Mouse (Mus musculus): ENCODE data around the gene Spag8. TPM values are rescaled to one million over a fixed set of nuclear protein-coding genes. Genes with fewer than 3 reads are reported as not detected.
A peak's percentile ranks its signal among the peaks of the same experiment; 100 is the strongest.

The Spag8 gene
- total and polyA plus RNA-seq, 2 experiments, result 0.55 to 0.83 TPM

DNA sequence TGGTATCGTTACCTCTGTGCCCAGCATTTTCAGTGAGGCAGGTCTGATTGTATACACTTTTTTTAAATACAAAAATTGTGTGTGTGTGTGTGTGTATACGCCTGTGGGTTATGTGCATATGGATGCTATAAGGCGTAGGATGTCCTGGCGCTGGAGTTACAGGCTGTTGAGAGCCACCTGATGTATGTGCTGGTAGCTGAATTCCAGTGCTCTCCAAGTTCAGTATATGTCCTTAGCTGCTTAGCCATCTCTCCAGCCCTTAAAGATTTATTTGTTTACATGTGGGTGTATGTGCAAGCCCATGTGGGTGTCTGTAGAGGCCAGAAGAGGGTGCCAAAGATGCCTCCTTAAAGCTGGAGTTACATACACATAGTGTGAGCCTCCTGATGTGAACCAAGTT lies 3.8 kb upstream of the Spag8 start:
- Histone ChIP-seq H3K27me3 (ENCODE audit: control insufficient read depth, insufficient read depth, low read length) (peaks cover 2% of the 10 kb centered on the region; the same call in 1 of the 2 replicates), H3K4me1 (ENCODE audit: control insufficient read depth, insufficient read depth, low read length) (peaks cover 4% of the 10 kb centered on the region), H3K27ac (replicated peaks; ENCODE audit: insufficient read depth, low read depth, low read length) (no peak overlapping the region), H3K79me2 (ENCODE audit: control insufficient read depth, insufficient read depth, low read length) (0 out of 2 replicates have a peak, but pooled peaks cover 2% of the 10 kb centered on the region), H3K9ac (ENCODE audit: low read depth, low read length) (no peak overlapping the region), H3K36me3 (ENCODE audit: control insufficient read depth, insufficient read depth, low read length) (no peaks in the 10 kb centered on the region), H3K4me3 (ENCODE audit: insufficient read depth, low read depth, low read length) (no peak overlapping the region)
- TF ChIP-seq POLR2A (IDR thresholded peaks at IDR 0.05; ENCODE audit: extremely low read depth, insufficient read depth, low read length), result no peak
- TF ChIP-seq CTCF (IDR thresholded peaks at IDR 0.05; ENCODE audit: low read depth, low read length), result no peak
- DNase-seq (ENCODE audit: extremely low read depth, low read depth, low spot score), result no peak
- 65% methylated on average over 4 of the region's 4 CpGs for WGBS

DNA sequence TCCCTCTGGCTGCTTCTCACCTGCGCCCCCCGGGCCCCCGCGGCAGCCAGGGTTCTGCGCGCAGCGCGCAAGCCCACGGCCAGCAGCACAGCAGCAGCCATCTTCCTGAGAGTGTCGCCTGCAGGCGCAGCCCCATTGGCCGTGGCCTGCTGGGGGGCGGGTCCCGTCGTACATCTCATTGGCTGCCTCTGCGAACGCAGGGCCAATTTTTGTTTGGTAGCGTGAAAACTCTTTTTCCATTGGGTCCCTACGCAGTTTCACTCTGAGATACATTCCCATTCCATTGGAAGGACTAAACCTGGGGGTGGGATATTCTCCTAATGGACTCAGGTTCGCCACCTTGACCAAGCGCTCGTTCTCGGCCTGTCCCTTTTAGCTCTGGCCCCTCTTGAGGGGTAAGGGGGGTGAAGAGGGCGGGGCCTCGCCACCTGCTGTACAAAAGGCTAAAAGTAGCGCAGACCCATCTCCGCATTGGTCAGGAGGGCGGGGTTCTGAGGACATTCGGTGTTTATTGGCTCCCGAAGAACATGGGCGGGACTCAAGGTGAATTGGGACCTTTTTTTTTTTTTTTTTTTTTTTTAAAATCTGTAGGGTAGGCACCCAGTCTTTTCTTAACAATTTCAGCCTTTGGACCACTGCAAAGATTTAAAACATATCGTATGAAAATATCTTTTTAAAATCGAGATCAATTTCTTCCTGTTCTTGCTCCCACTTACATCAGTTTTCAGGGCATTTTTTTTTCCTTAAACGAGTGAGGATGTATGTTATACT lies 3.1 kb upstream of the Spag8 start, which contains the start of gene Hint2:
Gene Hint2 (minus strand): TSS at position 128 of the 771 bp plus-strand sequence.
- DNase-seq (ENCODE audit: extremely low read depth, low read depth, low spot score), result peak; percentile 99
- Histone ChIP-seq H3K27ac (replicated peaks; ENCODE audit: insufficient read depth, low read depth, low read length) (peak within 1 kb of the TSS; percentile 97), H3K36me3 (ENCODE audit: control insufficient read depth, insufficient read depth, low read length) (no peaks in the 10 kb centered on the region), H3K9ac (ENCODE audit: low read depth, low read length) (peak within 1 kb of the TSS; percentile 87), H3K4me1 (ENCODE audit: control insufficient read depth, insufficient read depth, low read length) (peaks cover 4% of the 10 kb centered on the region), H3K4me3 (ENCODE audit: insufficient read depth, low read depth, low read length) (peak within 1 kb of the TSS; percentile 91), H3K27me3 (ENCODE audit: control insufficient read depth, insufficient read depth, low read length) (no peaks in the 10 kb centered on the region), H3K79me2 (ENCODE audit: control insufficient read depth, insufficient read depth, low read length) (0 out of 2 replicates have a peak, but pooled peaks cover 2% of the 10 kb centered on the region)
- 2% methylated on average over 34 of the region's 34 CpGs for WGBS
- TF ChIP-seq CTCF (IDR thresholded peaks at IDR 0.05; ENCODE audit: low read depth, low read length) (no peak), POLR2A (IDR thresholded peaks at IDR 0.05; ENCODE audit: extremely low read depth, insufficient read depth, low read length) (peak; percentile 91)

DNA sequence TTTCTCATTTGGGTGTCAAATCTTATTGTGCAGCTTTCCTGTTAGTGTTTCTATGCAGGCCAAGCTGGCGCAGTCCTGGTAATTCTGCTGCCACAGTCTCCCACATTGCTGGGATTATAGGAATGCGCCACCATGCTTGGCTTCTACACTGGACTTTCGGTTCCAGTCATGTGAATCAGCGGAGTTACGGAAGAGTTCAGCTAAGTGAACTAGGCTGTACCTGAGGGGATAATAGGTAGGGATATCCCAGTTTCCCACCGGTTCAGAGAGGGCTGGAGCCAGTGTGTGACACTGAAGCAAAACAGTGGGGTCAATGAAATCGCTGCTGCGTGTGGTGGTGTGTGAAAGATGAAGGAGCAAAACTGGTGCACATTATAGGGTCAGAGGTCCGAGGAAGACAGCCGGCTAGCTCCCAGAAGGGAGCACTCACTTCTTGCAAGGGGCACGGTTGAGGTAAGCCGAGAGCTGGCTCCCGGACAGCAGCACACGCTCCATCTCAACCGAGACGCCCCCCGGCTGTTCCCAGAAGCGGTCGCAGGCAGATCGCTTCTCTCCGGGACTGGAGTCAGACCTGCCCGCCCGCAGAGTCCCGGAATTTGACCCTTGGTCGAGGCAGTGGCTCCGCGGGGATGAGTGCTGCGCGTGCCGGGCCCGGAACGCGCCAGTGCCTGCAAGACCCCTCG lies 2.4 kb upstream of the Spag8 start:
- no peaks in the 10 kb centered on the region for H3K27me3 ChIP-seq (ENCODE audit: control insufficient read depth, insufficient read depth, low read length)

DNA sequence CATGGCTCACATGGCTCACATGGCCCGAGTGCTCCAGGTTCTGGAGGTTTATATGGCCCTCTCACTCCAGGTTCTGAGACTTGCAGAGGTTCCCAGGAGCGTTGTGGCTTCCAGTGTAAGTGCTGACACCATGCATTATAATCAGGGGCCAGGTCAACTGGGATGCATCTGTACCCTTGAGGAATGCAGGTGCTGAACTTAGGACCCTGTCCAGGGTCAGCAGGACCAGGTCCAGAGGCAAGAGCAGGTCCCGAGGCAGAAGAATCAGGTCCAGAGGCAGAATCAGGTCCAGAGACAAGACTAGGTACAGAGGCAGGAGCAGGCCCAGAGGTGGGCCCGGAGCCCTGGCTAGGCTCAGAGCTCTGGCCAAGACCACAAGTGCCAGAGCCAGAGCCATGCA lies 668 bp downstream of the Spag8 start:
- Histone ChIP-seq H3K4me1 (ENCODE audit: control insufficient read depth, insufficient read depth, low read length) (peaks cover 4% of the 10 kb centered on the region), H3K9ac (ENCODE audit: low read depth, low read length) (no peak overlapping the region), H3K79me2 (ENCODE audit: control insufficient read depth, insufficient read depth, low read length) (0 out of 2 replicates have a peak, but pooled peaks cover 2% of the 10 kb centered on the region), H3K4me3 (ENCODE audit: insufficient read depth, low read depth, low read length) (no peak overlapping the region), H3K36me3 (ENCODE audit: control insufficient read depth, insufficient read depth, low read length) (peaks cover 1% of the 10 kb centered on the region; the same call in 1 of the 2 replicates), H3K27me3 (ENCODE audit: control insufficient read depth, insufficient read depth, low read length) (no peaks in the 10 kb centered on the region), H3K27ac (replicated peaks; ENCODE audit: insufficient read depth, low read depth, low read length) (no peak overlapping the region)
- TF ChIP-seq CTCF (IDR thresholded peaks at IDR 0.05; ENCODE audit: low read depth, low read length) (no peak), POLR2A (IDR thresholded peaks at IDR 0.05; ENCODE audit: extremely low read depth, insufficient read depth, low read length) (no peak)
- 71% methylated on average over 4 of the region's 4 CpGs for WGBS
- DNase-seq (ENCODE audit: extremely low read depth, low read depth, low spot score), result no peak

More for the DNA sequence above, 2.4 kb upstream of the Spag8 start:
- Histone ChIP-seq H3K9ac (ENCODE audit: low read depth, low read length) (peak overlapping the region; percentile 87), H3K79me2 (ENCODE audit: control insufficient read depth, insufficient read depth, low read length) (0 out of 2 replicates have a peak, but pooled peaks cover 2% of the 10 kb centered on the region), H3K27ac (replicated peaks; ENCODE audit: insufficient read depth, low read depth, low read length) (peak overlapping the region; percentile 97), H3K4me1 (ENCODE audit: control insufficient read depth, insufficient read depth, low read length) (peaks cover 4% of the 10 kb centered on the region), H3K36me3 (ENCODE audit: control insufficient read depth, insufficient read depth, low read length) (no peaks in the 10 kb centered on the region), H3K4me3 (ENCODE audit: insufficient read depth, low read depth, low read length) (peak overlapping the region; percentile 91)
- 3% methylated on average over 34 of the region's 34 CpGs for WGBS
- DNase-seq (ENCODE audit: extremely low read depth, low read depth, low spot score), result peak; percentile 75
- TF ChIP-seq CTCF (IDR thresholded peaks at IDR 0.05; ENCODE audit: low read depth, low read length), result no peak
- no peak for TF ChIP-seq POLR2A (IDR thresholded peaks at IDR 0.05; ENCODE audit: extremely low read depth, insufficient read depth, low read length)

DNA sequence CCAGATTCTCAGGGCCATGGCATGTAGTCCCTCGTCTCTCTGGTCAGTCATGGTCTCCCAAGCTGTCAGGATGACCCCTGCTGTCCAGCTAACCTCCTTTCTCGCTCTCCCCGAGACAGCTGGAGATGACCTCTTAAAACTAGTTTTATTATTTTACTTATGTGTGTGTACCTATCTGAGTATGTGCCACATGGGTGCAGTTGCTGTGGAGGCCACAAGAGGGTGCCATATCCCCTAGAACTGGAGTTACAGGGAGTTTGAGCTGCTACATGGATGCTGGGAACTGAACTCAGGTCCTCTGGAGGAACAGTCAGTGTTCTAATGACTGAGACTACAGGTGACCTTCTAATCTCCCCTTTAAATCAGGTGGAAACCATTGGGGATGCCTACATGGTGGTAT lies 3.6 kb downstream of the Spag8 start:
- H3K79me2 ChIP-seq (ENCODE audit: control insufficient read depth, insufficient read depth, low read length), result no peaks in the 10 kb centered on the region
- no peak overlapping the region for H3K27ac ChIP-seq (replicated peaks; ENCODE audit: insufficient read depth, low read depth, low read length)
- H3K36me3 ChIP-seq (ENCODE audit: control insufficient read depth, insufficient read depth, low read length), result peaks cover 3% of the 10 kb centered on the region; the same call in 1 of the 2 replicates
- 92% methylated on average over 3 of the region's 3 CpGs for WGBS
- H3K4me1 ChIP-seq (ENCODE audit: control insufficient read depth, insufficient read depth, low read length), result peaks cover 4% of the 10 kb centered on the region
- TF ChIP-seq CTCF (IDR thresholded peaks at IDR 0.05; ENCODE audit: low read depth, low read length) (peak; percentile 18; the same call in 1 of the 2 replicates), POLR2A (IDR thresholded peaks at IDR 0.05; ENCODE audit: extremely low read depth, insufficient read depth, low read length) (no peak)
- no peak overlapping the region for H3K9ac ChIP-seq (ENCODE audit: low read depth, low read length)
- no peak for DNase-seq (ENCODE audit: extremely low read depth, low read depth, low spot score)
- no peaks in the 10 kb centered on the region for H3K27me3 ChIP-seq (ENCODE audit: control insufficient read depth, insufficient read depth, low read length)
- H3K4me3 ChIP-seq (ENCODE audit: insufficient read depth, low read depth, low read length), result no peak overlapping the region
